Mouse (Mus musculus) hindbrain, embryonic 11.5 days (tissue): Measurements from ENCODE around the gene Tet1. TPM values are rescaled to one million over a fixed set of nuclear protein-coding genes. Genes with fewer than 3 reads are reported as not detected.
A peak's percentile ranks its signal among the peaks of the same experiment; 100 is the strongest.

Experiments
- ATAC-seq: fragments of 200-750 bp; cut with Nextera tagmentation; 2 replicates; pipeline ENCODE4 v1.8.0; 2017; ENCODE audit warnings: mild to moderate bottlenecking, moderate TSS enrichment, moderate library complexity; ENCODE audit not compliant: low FRiP score
- DNase-seq: peaks from one replicate; pipeline ENCODE4 v3.0.0-alpha.2; 2015; ENCODE audit warnings: low spot score
- H3K27ac ChIP-seq: fragments of 300-500 bp; sonication (generic); 2 replicates; pipeline ENCODE4 v1.5.1; 2014; ENCODE audit warnings: mild to moderate bottlenecking, low read depth, low read length
- H3K27me3 ChIP-seq: fragments of 300-500 bp; sonication (generic); 2 replicates; pipeline ENCODE4 v1.6.1; 2014; ENCODE audit warnings: mild to moderate bottlenecking, low read length, moderate library complexity, mixed read lengths; ENCODE audit not compliant: control insufficient read depth, insufficient read depth
- H3K36me3 ChIP-seq: fragments of 300-500 bp; sonication (generic); 2 replicates; pipeline ENCODE4 v1.6.1; 2014; ENCODE audit warnings: mild to moderate bottlenecking, low read length, moderate library complexity, mixed read lengths; ENCODE audit not compliant: control insufficient read depth, insufficient read depth
- H3K4me1 ChIP-seq: fragments of 300-500 bp; sonication (generic); replicated peaks from 2 replicates; pipeline ENCODE4 v1.6.1; 2014; ENCODE audit warnings: low read length, mixed read lengths; ENCODE audit not compliant: control insufficient read depth, insufficient read depth
- H3K4me2 ChIP-seq: fragments of 300-500 bp; sonication (generic); replicated peaks from 2 replicates; pipeline ENCODE4 v1.6.1; 2014; ENCODE audit warnings: mild to moderate bottlenecking, low read depth, low read length
- H3K4me3 ChIP-seq: fragments of 300-500 bp; sonication (generic); 2 replicates; pipeline ENCODE4 v1.5.1; 2014; ENCODE audit warnings: low read depth, low read length
- H3K9ac ChIP-seq: fragments of 300-500 bp; sonication (generic); 2 replicates; pipeline ENCODE4 v1.6.1; 2014; ENCODE audit warnings: low read depth, low read length
- H3K9me3 ChIP-seq: fragments of 300-500 bp; sonication (generic); 2 replicates; pipeline ENCODE4 v1.6.1; 2016; ENCODE audit warnings: low read length; ENCODE audit not compliant: control insufficient read depth
- WGBS: fragments of 180-500 bp; shearing (Covaris S2); extraction: QIAGEN DNeasy Blood & Tissue Kit; methylation state at CpG from one replicate; pipeline ENCODE4 v1.1.7; 2014; 5-methylcytosine and 5-hydroxymethylcytosine counted together
- polyA plus RNA-seq: library from polyadenylated mRNA; unstranded; fragments of >200 nt; fragmentation: Nextera tagmentation; extraction: Ambion mirVana; gene quantifications from 2 replicates; pipeline ENCODE4 v1.2.1, GENCODE M21; 2014

The Tet1 gene
- polyA plus RNA-seq, 1 experiment from 2014 or later, result 41.5 TPM

- no peak for ATAC-seq
- no peaks in the 10 kb centered on the region; the same call in 1 of the 2 replicates for H3K4me1 ChIP-seq
- WGBS, result 26% methylated on average over 10 of the region's 10 CpGs
These were observed 23.3 kb downstream of the Tet1 start for GRCm38 (mm10) chr10:62885460-62885859.

GRCm38 (mm10) chr10:62884517-62884916 is 24.3 kb downstream of the Tet1 start:
- no peaks in the 10 kb centered on the region for H3K9me3 ChIP-seq
- no peak overlapping the region for H3K4me2 ChIP-seq
- H3K27me3 ChIP-seq, result no peaks in the 10 kb centered on the region
- ATAC-seq (no peak), DNase-seq (no peak)
- H3K4me1 ChIP-seq, result no peaks in the 10 kb centered on the region; the same call in 1 of the 2 replicates
- H3K27ac ChIP-seq, result no peak overlapping the region
- 31% methylated on average over 1 of the region's 1 CpGs for WGBS
- no peaks in the 10 kb centered on the region for H3K36me3 ChIP-seq
- H3K4me3 ChIP-seq, result no peak overlapping the region
- H3K9ac ChIP-seq, result no peak overlapping the region

More at GRCm38 (mm10) chr10:62885460-62885859, 23.3 kb downstream of the Tet1 start:
- H3K27ac ChIP-seq, result no peak overlapping the region
- H3K9me3 ChIP-seq, result no peaks in the 10 kb centered on the region
- no peak for DNase-seq
- H3K4me3 ChIP-seq, result no peak overlapping the region; the same call in 1 of the 2 replicates
- peak overlapping the region; percentile 98; the same call in 1 of the 2 replicates for H3K4me2 ChIP-seq
- no peak overlapping the region for H3K9ac ChIP-seq
- H3K27me3 ChIP-seq, result no peaks in the 10 kb centered on the region
- no peaks in the 10 kb centered on the region for H3K36me3 ChIP-seq

- DNase-seq (peak; percentile 40), ATAC-seq (no peak)
- WGBS, result 7% methylated on average over 9 of the region's 9 CpGs
- no peaks in the 10 kb centered on the region for H3K9me3 ChIP-seq
- no peak overlapping the region for H3K27ac ChIP-seq
- H3K4me1 ChIP-seq, result no peaks in the 10 kb centered on the region; the same call in 1 of the 2 replicates
- no peak overlapping the region for H3K4me3 ChIP-seq
- no peak overlapping the region for H3K4me2 ChIP-seq
- H3K27me3 ChIP-seq, result no peaks in the 10 kb centered on the region
- no peak overlapping the region for H3K9ac ChIP-seq
- H3K36me3 ChIP-seq, result no peaks in the 10 kb centered on the region
These were observed 24.8 kb downstream of the Tet1 start for GRCm38 (mm10) chr10:62883933-62884372.

- DNase-seq, result peak; percentile 51
- ATAC-seq, result no peak
- Histone ChIP-seq H3K36me3 (0 out of 2 replicates have a peak, but pooled peaks cover 4% of the 10 kb centered on the region), H3K27ac (no peak overlapping the region), H3K9me3 (no peaks in the 10 kb centered on the region), H3K4me2 (no peak overlapping the region), H3K9ac (no peak overlapping the region), H3K27me3 (no peaks in the 10 kb centered on the region), H3K4me1 (no peaks in the 10 kb centered on the region; the same call in 1 of the 2 replicates), H3K4me3 (no peak overlapping the region)
- 40% methylated on average over 5 of the region's 5 CpGs for WGBS
These were observed 27.6 kb downstream of the Tet1 start for GRCm38 (mm10) chr10:62881211-62881610.

DNA sequence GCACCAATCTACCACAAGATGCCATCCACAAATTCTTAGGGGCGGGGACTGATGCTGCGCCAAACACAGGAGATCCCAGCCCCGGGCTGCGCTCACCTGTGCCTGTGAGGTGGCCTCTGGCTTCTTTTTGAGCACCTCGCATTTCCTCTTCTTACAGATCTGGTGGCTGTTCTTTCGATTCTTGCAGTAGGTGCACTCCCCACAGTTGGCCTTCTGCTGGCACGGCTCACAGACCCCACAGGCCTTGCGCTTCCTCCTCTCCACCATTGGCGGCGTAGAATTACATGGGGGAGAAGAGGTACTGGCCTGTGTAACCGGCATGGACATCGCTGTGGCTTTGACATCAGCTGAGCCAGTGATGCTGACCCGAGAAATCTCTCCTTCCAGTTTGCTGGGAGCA is 30.7 kb downstream of the Tet1 start:
- H3K4me2 ChIP-seq, result no peak overlapping the region
- no peaks in the 10 kb centered on the region for H3K9me3 ChIP-seq
- ATAC-seq (no peak), DNase-seq (no peak)
- no peak overlapping the region for H3K27ac ChIP-seq
- no peak overlapping the region for H3K9ac ChIP-seq
- no peaks in the 10 kb centered on the region for H3K27me3 ChIP-seq
- no peaks in the 10 kb centered on the region for H3K4me1 ChIP-seq
- no peak overlapping the region for H3K4me3 ChIP-seq
- 87% methylated on average over 13 of the region's 13 CpGs for WGBS
- H3K36me3 ChIP-seq, result 0 out of 2 replicates have a peak, but pooled peaks cover 4% of the 10 kb centered on the region

DNA sequence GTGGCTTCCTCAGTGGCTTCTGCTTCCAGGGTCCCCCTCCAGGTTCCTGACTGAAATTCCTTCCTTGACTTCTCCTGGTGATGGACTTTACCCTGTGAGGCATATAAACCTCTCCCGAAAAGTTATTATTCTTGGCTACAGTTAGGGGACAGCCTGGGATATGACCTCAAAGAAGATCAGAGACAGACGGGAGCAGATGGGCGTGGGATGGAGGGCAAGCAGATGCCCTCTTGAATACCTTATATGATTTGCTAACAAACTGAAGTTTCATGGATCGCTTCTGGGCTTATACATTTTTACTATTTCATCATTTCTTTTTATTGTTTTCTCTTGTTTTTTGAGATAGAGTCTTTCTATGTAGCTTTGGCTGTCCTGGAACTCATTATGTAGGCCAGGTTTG is 33.2 kb downstream of the Tet1 start:
- WGBS, result 91% methylated on average over 4 of the region's 4 CpGs
- ATAC-seq (no peak), DNase-seq (no peak)
- Histone ChIP-seq H3K27ac (no peak overlapping the region), H3K4me3 (no peak overlapping the region), H3K9ac (no peak overlapping the region), H3K4me2 (no peak overlapping the region), H3K4me1 (no peaks in the 10 kb centered on the region), H3K9me3 (no peaks in the 10 kb centered on the region), H3K36me3 (0 out of 2 replicates have a peak, but pooled peaks cover 4% of the 10 kb centered on the region), H3K27me3 (no peaks in the 10 kb centered on the region)

GRCm38 (mm10) chr10:62874828-62875227 is 34.0 kb downstream of the Tet1 start:
- H3K4me2 ChIP-seq, result no peak overlapping the region
- ATAC-seq (no peak), DNase-seq (no peak)
- H3K9ac ChIP-seq, result no peak overlapping the region
- no peaks in the 10 kb centered on the region for H3K9me3 ChIP-seq
- H3K27ac ChIP-seq, result no peak overlapping the region
- no peaks in the 10 kb centered on the region for H3K27me3 ChIP-seq
- 76% methylated on average over 4 of the region's 4 CpGs for WGBS
- H3K36me3 ChIP-seq, result 0 out of 2 replicates have a peak, but pooled peaks cover 4% of the 10 kb centered on the region
- no peaks in the 10 kb centered on the region for H3K4me1 ChIP-seq
- H3K4me3 ChIP-seq, result no peak overlapping the region

DNA sequence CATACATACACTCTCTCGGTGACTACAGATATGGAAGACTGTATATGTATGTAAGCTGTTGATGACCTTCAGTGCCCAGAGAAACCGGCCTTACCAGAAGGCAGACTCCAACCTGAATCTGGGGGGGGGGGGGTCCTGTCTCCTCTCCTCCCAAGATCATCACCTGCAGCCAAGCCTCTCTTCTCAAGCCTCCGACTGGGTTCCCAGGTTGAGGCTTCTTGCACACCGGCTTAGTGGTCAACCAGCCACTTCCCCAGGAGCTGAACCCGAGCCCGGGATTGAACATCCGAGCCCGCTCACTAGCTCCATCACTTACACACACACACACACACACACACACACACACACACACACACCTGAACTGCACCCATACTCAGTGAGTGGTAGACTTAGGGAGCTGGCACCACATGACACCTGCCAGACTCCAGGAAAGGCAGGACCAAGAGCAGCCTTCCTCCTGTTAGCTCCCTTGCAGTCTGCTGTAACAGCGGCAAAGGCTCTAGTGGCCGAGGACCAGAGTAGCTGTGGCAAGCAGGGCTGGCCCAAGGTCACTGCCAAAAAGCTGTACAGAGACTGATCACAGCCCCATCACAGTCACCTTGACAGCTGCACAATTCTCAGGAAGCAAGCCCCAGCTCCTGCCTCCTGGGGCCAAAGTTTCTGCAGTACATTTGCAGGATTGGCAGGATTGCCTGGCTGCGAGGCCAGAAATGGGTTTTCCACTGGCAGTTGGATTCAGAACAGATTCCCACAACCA is 42.6 kb downstream of the Tet1 start:
- no peaks in the 10 kb centered on the region for H3K36me3 ChIP-seq
- no peaks in the 10 kb centered on the region for H3K4me1 ChIP-seq
- H3K4me2 ChIP-seq, result peak overlapping the region; percentile 79
- H3K4me3 ChIP-seq, result peak overlapping the region; percentile 49
- peaks cover 3% of the 10 kb centered on the region; the same call in 1 of the 2 replicates for H3K9me3 ChIP-seq
- ATAC-seq, result peak; percentile 47; the same call in 1 of the 2 replicates
- H3K27ac ChIP-seq, result peak overlapping the region; percentile 11; the same call in 1 of the 2 replicates
- WGBS, result 24% methylated on average over 11 of the region's 11 CpGs
- H3K27me3 ChIP-seq, result no peaks in the 10 kb centered on the region
- DNase-seq, result peak; percentile 43
- H3K9ac ChIP-seq, result peak overlapping the region; percentile 88
